Mouse (Mus musculus) splenic B cell, adult 2 months (primary cell): ENCODE data around the gene Vmn1r135.
"Not testable (repeated sequence)": the region's sequence is repeated elsewhere in the genome, so short reads cannot be mapped to it uniquely, and the experiment has no call there.

ENCODE experiments used
- DNase-seq: peaks from one replicate; pipeline ENCODE4 v3.0.0-alpha.2; 2011; ENCODE audit warnings: low read depth, low spot score
- H3K27me3 ChIP-seq: 2 replicates; pipeline ENCODE4 v1.6.1; 2012; ENCODE audit warnings: mild to moderate bottlenecking, low read length, moderate library complexity, mixed read lengths; ENCODE audit not compliant: control insufficient read depth, poor library complexity, insufficient read depth, severe bottlenecking
- H3K36me3 ChIP-seq: 2 replicates; pipeline ENCODE4 v1.6.1; 2012; ENCODE audit warnings: mild to moderate bottlenecking, low read length, moderate library complexity, mixed read lengths; ENCODE audit not compliant: control insufficient read depth, poor library complexity, insufficient read depth, severe bottlenecking

Gene Vmn1r135

GRCm38 (mm10) chr7:21832051-21832450 is at the start of gene Vmn1r135:
TSS of gene Vmn1r135 (plus strand) at chr7:21832351.
- not testable (repeated sequence) for H3K36me3 ChIP-seq, H3K27me3 ChIP-seq, DNase-seq

GRCm38 (mm10) chr7:21796628-21797027 is 35.5 kb upstream of the Vmn1r135 start, which contains the start of gene Gm4177:
TSS of gene Gm4177 (minus strand) at chr7:21796728.
- not testable (repeated sequence) for H3K36me3 ChIP-seq, H3K27me3 ChIP-seq, DNase-seq

- DNase-seq, H3K27me3 ChIP-seq: not testable (repeated sequence)
Measured at GRCm38 (mm10) chr7:21844167-21844566, 12.0 kb downstream of the Vmn1r135 start, which contains the start of gene Gm5725. TSS of gene Gm5725 (minus strand) at chr7:21844267.

More at GRCm38 (mm10) chr7:21844167-21844566, 12.0 kb downstream of the Vmn1r135 start, which contains the start of gene Gm5725:
- H3K36me3 ChIP-seq = not testable (repeated sequence)
